Mouse (Mus musculus): ENCODE measurements around the gene Nup50. TPM values are rescaled to one million over a fixed set of nuclear protein-coding genes. Genes with fewer than 3 reads are reported as not detected.

Gene Nup50
- polyA plus RNA-seq, 1 experiment, result 7.1 TPM

DNA sequence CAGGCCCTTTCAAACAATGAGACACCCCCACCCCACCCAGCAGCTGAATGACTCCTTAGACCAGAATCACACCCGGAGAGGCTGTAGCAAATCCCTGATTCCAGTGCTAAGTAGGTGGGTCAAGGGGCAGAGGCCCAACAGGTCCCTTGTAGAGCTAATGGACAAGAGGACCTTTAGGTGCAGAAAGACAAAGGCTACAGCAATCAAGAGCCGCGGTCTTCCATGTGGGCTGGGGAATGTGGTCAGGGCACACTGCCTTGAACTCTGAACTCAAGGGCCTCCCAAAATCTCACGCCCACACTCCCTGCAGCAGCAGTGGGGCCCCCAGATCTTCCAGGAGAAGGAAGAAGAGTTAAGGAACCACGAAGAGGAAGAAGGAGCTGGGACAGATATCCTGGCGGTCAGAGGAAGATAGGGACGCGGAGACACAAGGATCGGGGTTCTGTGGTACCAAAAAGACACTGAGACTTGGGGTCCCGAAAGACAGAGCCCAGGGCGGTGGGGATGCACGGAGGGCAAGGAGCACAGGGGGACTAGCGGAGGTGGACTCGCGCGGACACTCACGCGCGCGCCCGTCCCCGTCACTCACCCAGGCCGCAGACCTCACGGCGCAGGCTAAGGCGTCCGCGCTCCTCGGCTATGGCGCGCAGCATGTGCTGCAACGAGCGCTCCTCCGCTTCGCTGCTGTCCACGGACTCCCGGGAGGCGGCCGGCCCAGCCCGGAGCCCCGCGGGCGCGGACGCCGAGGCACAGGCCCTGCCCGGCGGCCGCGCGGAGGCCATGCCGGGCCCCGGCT is 64.0 kb downstream of the Nup50 start:
- Histone ChIP-seq H3K4me1 (ENCODE audit: control insufficient read depth, insufficient read depth, insufficient read length) (peaks cover 26% of the 10 kb centered on the region; the same call in 1 of the 2 replicates), H3K36me3 (ENCODE audit: control insufficient read depth, insufficient read depth, low read length) (no peaks in the 10 kb centered on the region), H3K4me3 (ENCODE audit: extremely low read depth, insufficient read depth, insufficient read length) (peak overlapping the region; percentile 73), H3K27me3 (ENCODE audit: control insufficient read depth, insufficient read depth, low read length) (no peaks in the 10 kb centered on the region), H3K27ac (ENCODE audit: insufficient read depth, low read length) (peak overlapping the region; percentile 67)
- TF ChIP-seq CTCF (IDR thresholded peaks at IDR 0.05; ENCODE audit: extremely low read depth, insufficient read depth, insufficient read length, insufficient replicate concordance), result no peak
- TF ChIP-seq POLR2A (IDR thresholded peaks at IDR 0.05; ENCODE audit: low read depth, low read length), result no peak
- no peak for DNase-seq (ENCODE audit: low read depth in 1 of 2, low spot score in 2 of 2)
- WGBS, result under 1% methylated on average over 50 of the region's 53 CpGs

DNA sequence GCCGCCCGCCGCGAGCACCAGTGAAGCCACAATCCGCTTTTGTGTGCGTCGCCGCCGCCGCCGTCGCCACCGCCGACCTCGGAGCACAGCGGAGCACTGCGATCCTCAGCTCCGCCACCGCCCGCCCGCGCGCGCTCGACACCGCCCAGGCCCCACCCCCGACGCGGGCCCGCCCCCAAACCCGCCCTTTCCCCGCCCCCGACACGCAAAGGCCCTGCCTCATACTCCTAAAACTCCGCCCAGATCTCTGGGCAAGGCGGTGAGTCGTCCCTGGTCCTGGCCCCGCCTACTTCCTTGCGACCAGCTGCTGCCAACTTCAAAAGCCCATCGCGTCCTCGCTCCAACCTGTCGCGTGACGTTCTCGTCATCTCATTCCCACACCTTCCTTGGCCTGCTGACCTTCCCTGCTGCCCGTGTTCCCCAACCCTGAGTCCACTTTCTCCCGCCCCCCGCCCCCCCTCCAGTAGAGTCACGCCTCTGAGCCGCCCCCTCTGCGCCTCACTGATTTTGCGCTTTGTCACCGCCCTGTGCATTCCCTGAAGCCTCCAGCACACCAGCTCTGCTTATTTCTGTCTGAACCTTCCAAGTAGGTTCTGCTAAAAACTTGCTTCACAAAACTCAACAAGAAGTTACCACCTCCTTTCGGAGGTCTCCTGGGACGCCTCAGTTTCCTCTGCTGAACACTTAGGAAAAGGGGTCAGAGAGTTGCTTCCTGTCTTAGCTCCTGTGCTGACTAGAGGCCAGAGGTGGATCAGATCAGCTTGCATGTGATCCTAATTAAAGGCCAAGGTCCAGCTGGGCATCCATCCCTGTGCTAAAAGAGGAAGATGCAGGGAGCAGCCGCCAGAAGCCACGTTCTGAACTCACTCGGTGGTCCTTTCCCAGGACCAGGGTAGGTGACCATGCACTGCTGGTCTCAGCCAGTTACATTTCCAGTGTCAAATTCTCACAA is 64.9 kb downstream of the Nup50 start, which contains the start of gene 5031439G07Rik:
TSS of gene 5031439G07Rik (minus strand) at position 678 of the 952 bp plus-strand sequence.
- H3K4me1 ChIP-seq (ENCODE audit: control insufficient read depth, insufficient read depth, insufficient read length), result peaks cover 20% of the 10 kb centered on the region; the same call in 1 of the 2 replicates
- DNase-seq (ENCODE audit: low read depth in 1 of 2, low spot score in 2 of 2), result peak; percentile 88 to 90
- WGBS, result 1% methylated on average over 44 of the region's 59 CpGs
- no peaks in the 10 kb centered on the region for H3K36me3 ChIP-seq (ENCODE audit: control insufficient read depth, insufficient read depth, low read length)
- peak within 1 kb of the TSS; percentile 76 for H3K4me3 ChIP-seq (ENCODE audit: extremely low read depth, insufficient read depth, insufficient read length)
- H3K27me3 ChIP-seq (ENCODE audit: control insufficient read depth, insufficient read depth, low read length), result no peaks in the 10 kb centered on the region
- peak within 1 kb of the TSS; percentile 67 for H3K27ac ChIP-seq (ENCODE audit: insufficient read depth, low read length)
- no peak for TF ChIP-seq CTCF (IDR thresholded peaks at IDR 0.05; ENCODE audit: extremely low read depth, insufficient read depth, insufficient read length, insufficient replicate concordance)
- peak; percentile 75 for TF ChIP-seq POLR2A (IDR thresholded peaks at IDR 0.05; ENCODE audit: low read depth, low read length)

DNA sequence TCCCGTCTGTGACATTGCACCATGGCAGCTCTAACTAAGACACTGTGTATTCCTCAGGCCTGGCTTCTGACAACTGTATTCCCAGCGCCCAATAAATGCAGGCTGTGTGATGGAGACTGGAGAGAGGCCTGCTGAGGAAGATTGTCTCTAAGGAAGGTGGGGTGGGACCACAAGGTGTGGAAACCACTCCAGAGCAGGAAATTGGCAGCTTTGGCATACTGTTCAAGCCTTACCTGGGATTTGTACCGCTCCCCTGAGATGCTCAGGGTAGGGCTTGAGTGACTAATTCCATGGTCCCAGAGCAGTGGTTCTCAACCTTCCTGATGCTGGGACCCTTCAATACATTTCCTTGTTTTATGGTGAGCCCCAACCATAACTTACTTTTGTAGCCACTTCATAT is 65.9 kb downstream of the Nup50 start:
- no peaks in the 10 kb centered on the region for H3K27me3 ChIP-seq (ENCODE audit: control insufficient read depth, insufficient read depth, low read length)
- H3K27ac ChIP-seq (ENCODE audit: insufficient read depth, low read length), result no peak overlapping the region

DNA sequence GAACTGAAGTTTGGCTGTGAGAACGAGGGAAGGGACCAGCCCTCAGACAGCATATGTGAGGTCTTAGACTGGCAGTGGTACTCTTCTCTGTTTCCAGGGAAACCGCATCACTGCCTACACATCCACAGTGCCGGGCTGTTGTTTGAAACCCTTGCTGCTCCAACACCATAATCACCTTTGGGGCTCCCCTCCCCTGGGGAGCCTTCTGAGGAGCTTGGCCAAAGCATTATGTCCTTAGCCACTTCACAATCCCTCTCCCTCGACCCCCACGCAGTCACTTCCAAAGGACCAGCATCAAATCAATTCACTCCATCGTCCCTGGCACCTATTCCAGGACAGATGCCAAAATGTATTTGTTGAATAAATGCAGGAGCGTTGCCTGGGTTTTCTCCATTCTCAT is 66.6 kb downstream of the Nup50 start:
- Histone ChIP-seq H3K27ac (ENCODE audit: insufficient read depth, low read length) (no peak overlapping the region), H3K4me3 (ENCODE audit: extremely low read depth, insufficient read depth, insufficient read length) (no peak overlapping the region), H3K27me3 (ENCODE audit: control insufficient read depth, insufficient read depth, low read length) (no peaks in the 10 kb centered on the region), H3K36me3 (ENCODE audit: control insufficient read depth, insufficient read depth, low read length) (no peaks in the 10 kb centered on the region), H3K4me1 (ENCODE audit: control insufficient read depth, insufficient read depth, insufficient read length) (peaks cover 21% of the 10 kb centered on the region; the same call in 1 of the 2 replicates)
- no peak for DNase-seq (ENCODE audit: low read depth in 1 of 2, low spot score in 2 of 2)
- TF ChIP-seq CTCF (IDR thresholded peaks at IDR 0.05; ENCODE audit: extremely low read depth, insufficient read depth, insufficient read length, insufficient replicate concordance), result no peak
- no peak for TF ChIP-seq POLR2A (IDR thresholded peaks at IDR 0.05; ENCODE audit: low read depth, low read length)
- 81% methylated on average over 7 of the region's 7 CpGs for WGBS

More for the DNA sequence above, 65.9 kb downstream of the Nup50 start:
- 85% methylated on average over 3 of the region's 3 CpGs for WGBS
- Histone ChIP-seq H3K36me3 (ENCODE audit: control insufficient read depth, insufficient read depth, low read length) (no peaks in the 10 kb centered on the region), H3K4me1 (ENCODE audit: control insufficient read depth, insufficient read depth, insufficient read length) (peaks cover 16% of the 10 kb centered on the region; the same call in 1 of the 2 replicates), H3K4me3 (ENCODE audit: extremely low read depth, insufficient read depth, insufficient read length) (no peak overlapping the region)
- TF ChIP-seq CTCF (IDR thresholded peaks at IDR 0.05; ENCODE audit: extremely low read depth, insufficient read depth, insufficient read length, insufficient replicate concordance) (no peak), POLR2A (IDR thresholded peaks at IDR 0.05; ENCODE audit: low read depth, low read length) (no peak)
- no peak for DNase-seq (ENCODE audit: low read depth in 1 of 2, low spot score in 2 of 2)

Other genes starting within 250 kb of the Nup50 start
- 0.72 and 1.00 TPM in 2 replicates for gene Arhgap8, start 203.4 kb upstream of the Nup50 start, polyA plus RNA-seq (2012; rRNA removed)
- gene Phf21b, start 67.4 kb upstream of the Nup50 start, polyA plus RNA-seq (2012; rRNA removed), result 2.1 TPM in 2 replicates
- 0.21 and 0.25 TPM in 2 replicates for gene Gm29666, start 3.4 kb upstream of the Nup50 start, polyA plus RNA-seq (2012; rRNA removed)
- 27.1 and 32.8 TPM in 2 replicates for gene 5031439G07Rik, start 65.1 kb downstream of the Nup50 start, polyA plus RNA-seq (2012; rRNA removed)
- gene Upk3a, start 93.7 kb downstream of the Nup50 start, polyA plus RNA-seq (2012; rRNA removed), result not detected in 2 replicates
- 3.9 and 4.0 TPM in 2 replicates for gene Fam118a, start 105.5 kb downstream of the Nup50 start, polyA plus RNA-seq (2012; rRNA removed)
- 0.08 and 0.23 TPM in 2 replicates for gene Smc1b, start 208.6 kb downstream of the Nup50 start, polyA plus RNA-seq (2012; rRNA removed)
- gene Ribc2, start 208.7 kb downstream of the Nup50 start, polyA plus RNA-seq (2012; rRNA removed), result 0.08 TPM in 1 of 2 replicates, not detected in the other

Data from spleen, adult 2 months (tissue).